In the genomic region with DNA sequence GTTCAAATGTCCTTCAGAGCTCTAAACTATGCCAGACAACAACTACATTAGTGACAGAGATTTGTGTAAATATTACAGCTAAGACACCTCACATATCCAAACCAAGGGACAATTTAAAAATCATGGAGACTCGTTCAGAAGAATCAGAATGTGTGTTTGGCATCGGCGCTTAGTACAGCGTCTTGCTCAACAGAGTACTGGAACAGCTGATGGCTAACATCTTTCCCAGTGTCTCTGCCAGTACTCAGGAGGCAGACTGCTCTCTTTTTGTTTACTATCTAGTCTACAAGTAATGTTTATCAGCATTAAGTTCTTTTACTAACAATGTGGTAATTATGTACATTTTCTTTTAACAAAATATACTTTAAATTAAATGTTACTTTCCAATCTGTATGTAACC, we compare ENCODE assay signal across 14 mouse cellular contexts.
"Had no signal": no experiment of that assay in that cellular context is flagged by ENCODE, and none has a peak within 500 bp of the region (broad histone marks: within the 10 kb centered on the region; RNA-seq: fewer than 3 reads in every experiment).

No protein-coding gene starts in this region.

- H3K4me3 ChIP-seq: liver, embryonic 13.5 days; liver, embryonic 15.5 days; megakaryocyte, embryonic 14.5 days; midbrain, embryonic 13.5 days; midbrain, embryonic 15.5 days; neural tube, embryonic 12.5 days had no signal

- ATAC-seq: liver, postnatal 0 days; midbrain, embryonic 13.5 days; midbrain, embryonic 15.5 days had no signal

- DNase-seq: liver, embryonic 13.5 days; liver, postnatal 0 days; lung, embryonic 14.5 days; right cerebral cortex, postnatal 14 days; spleen, adult 18-20 months; thymus, adult 18-20 months; thymus, postnatal 14 days; thymus, postnatal 36 days had no signal

- H3K27ac ChIP-seq: liver, embryonic 13.5 days; liver, embryonic 15.5 days; macrophage; midbrain, embryonic 13.5 days; midbrain, embryonic 15.5 days; neural tube, embryonic 12.5 days had no signal
